Mouse (Mus musculus): Measurements from ENCODE around the gene Sdk1.

GRCm38 (mm10) chr5:141570442-141570841 lies 329.2 kb downstream of the Sdk1 start:
- TF ChIP-seq CTCF (IDR thresholded peaks at IDR 0.05; ENCODE audit: low read depth, low read length) (no peak), EP300 (IDR thresholded peaks at IDR 0.05; ENCODE audit: insufficient read depth, low read depth, low read length) (no peak), POLR2A (IDR thresholded peaks at IDR 0.05; ENCODE audit: insufficient read depth, low read length) (no peak)
